In the genomic region with DNA sequence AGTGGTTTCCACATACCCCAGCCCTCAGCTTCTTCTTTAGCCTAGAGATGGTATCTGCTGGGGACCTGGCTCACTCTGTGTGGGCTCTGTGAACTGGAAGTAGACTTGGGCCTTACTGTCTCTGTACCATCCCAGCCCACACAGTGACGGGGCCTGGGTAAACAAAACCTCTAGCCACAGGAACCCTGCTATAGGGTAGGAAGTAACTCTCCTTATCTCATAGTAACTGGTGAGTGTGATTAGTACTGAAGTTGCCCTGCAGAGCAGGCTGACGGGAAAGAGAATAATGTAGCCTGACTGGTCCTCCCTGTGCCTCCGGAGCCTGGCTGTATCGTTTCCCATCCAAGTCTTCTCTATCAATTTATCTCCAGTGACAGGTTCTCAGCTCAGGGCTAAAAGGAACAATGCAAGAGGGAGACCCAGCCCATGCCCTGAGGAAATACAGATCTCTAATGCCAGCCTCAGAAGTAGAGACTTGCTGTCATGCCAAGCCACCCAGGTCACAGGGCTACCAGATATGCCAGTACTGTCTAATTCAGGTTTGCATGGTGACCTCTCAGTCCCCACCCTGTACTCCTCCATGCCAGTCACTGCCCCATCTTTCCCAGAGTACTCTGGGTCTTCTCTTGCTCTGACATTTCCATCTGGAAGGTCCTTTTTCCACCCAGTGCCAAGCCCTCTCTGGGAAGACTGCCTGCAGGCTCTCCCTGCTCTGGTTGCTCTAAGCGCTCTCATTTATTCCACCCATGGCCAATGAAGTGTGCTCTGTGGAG, we compare ENCODE assay signal across 11 mouse cellular contexts. TPM values are rescaled to one million over a fixed set of nuclear protein-coding genes. Genes with fewer than 3 reads are reported as not detected.
DNase-seq lines count a peak whose midpoint lies in the region; ATAC-seq and TF ChIP-seq lines count a peak whose summit lies in the region.
"Had no signal": no experiment of that assay in that cellular context is flagged by ENCODE, and none has a peak within 500 bp of the region (broad histone marks: within the 10 kb centered on the region; RNA-seq: fewer than 3 reads in every experiment).

No protein-coding gene starts in this region.

- H3K27ac ChIP-seq in gastrocnemius, adult 2 months = peak overlapping the region; percentile 56
- H3K27ac ChIP-seq in lung, embryonic 14.5 days (ENCODE audit: low read depth) = peak overlapping the region; percentile 13
- H3K27ac ChIP-seq in forebrain, embryonic 14.5 days (ENCODE audit: low read depth, low read length) = no peak overlapping the region
- H3K27ac ChIP-seq in thymus, adult 2 months (ENCODE audit: control insufficient read depth, insufficient read depth, low read length) = no peak overlapping the region
- H3K27ac ChIP-seq: forebrain, embryonic 13.5 days; midbrain, embryonic 13.5 days had no signal

- H3K27me3 ChIP-seq in lung, embryonic 14.5 days (ENCODE audit: insufficient read depth, low read length) = no peaks in the 10 kb centered on the region
- no peaks in the 10 kb centered on the region for H3K27me3 ChIP-seq in forebrain, embryonic 14.5 days (replicated peaks; ENCODE audit: control insufficient read depth, insufficient read depth, low read length)
- H3K27me3 ChIP-seq in thymus, adult 2 months (ENCODE audit: control insufficient read depth, insufficient read depth, low read length) = no peaks in the 10 kb centered on the region
- H3K27me3 ChIP-seq: forebrain, embryonic 13.5 days had no signal

- H3K4me1 ChIP-seq in lung, embryonic 14.5 days (ENCODE audit: insufficient read depth) = peaks cover 21% of the 10 kb centered on the region
- H3K4me1 ChIP-seq in forebrain, embryonic 14.5 days (ENCODE audit: control insufficient read depth, insufficient read depth, low read length) = no peaks in the 10 kb centered on the region
- H3K4me1 ChIP-seq in thymus, adult 2 months (replicated peaks; ENCODE audit: control insufficient read depth, insufficient read depth, low read length) = 0 out of 2 replicates have a peak, but pooled peaks cover 6% of the 10 kb centered on the region
- H3K4me1 ChIP-seq: forebrain, embryonic 13.5 days; midbrain, embryonic 13.5 days had no signal

- WGBS in lung, embryonic 14.5 days = 23% methylated on average over 5 of the region's 5 CpGs
- WGBS in forebrain, embryonic 14.5 days = 78% methylated on average over 5 of the region's 5 CpGs
- 45% methylated on average over 5 of the region's 5 CpGs for WGBS in thymus, adult 2 months

- no peak for TF ChIP-seq CTCF in gastrocnemius, adult 2 months (IDR thresholded peaks at IDR 0.05)
- no peak for TF ChIP-seq CTCF in lung, embryonic 14.5 days (IDR thresholded peaks at IDR 0.05; ENCODE audit: low read depth)
- TF ChIP-seq CTCF in thymus, adult 2 months (IDR thresholded peaks at IDR 0.05; ENCODE audit: borderline replicate concordance, control insufficient read depth, extremely low read depth, insufficient read depth, low read length, poor library complexity) = no peak

- peak; percentile 64; the same call in 1 of the 2 replicates for ATAC-seq in lung, embryonic 14.5 days (ENCODE audit: insufficient read depth)
- peak; percentile 56 for ATAC-seq in monocyte, adult 5-6 weeks (replicated peaks; ENCODE audit: insufficient number of reproducible peaks, low FRiP score, low TSS enrichment, poor library complexity, severe bottlenecking)
- no peak for ATAC-seq in forebrain, embryonic 14.5 days
- ATAC-seq: forebrain, embryonic 13.5 days; midbrain, embryonic 13.5 days had no signal

- no peak overlapping the region for H3K4me3 ChIP-seq in gastrocnemius, adult 2 months
- H3K4me3 ChIP-seq in lung, embryonic 14.5 days (ENCODE audit: low read depth, low read length) = no peak overlapping the region
- H3K4me3 ChIP-seq in forebrain, embryonic 14.5 days (ENCODE audit: low read depth, low read length) = no peak overlapping the region
- no peak overlapping the region for H3K4me3 ChIP-seq in thymus, adult 2 months (ENCODE audit: control insufficient read depth, insufficient read depth, low read length)
- H3K4me3 ChIP-seq: forebrain, embryonic 13.5 days; midbrain, embryonic 13.5 days had no signal

- no peak for TF ChIP-seq POLR2A in thymus, adult 2 months (IDR thresholded peaks at IDR 0.05; ENCODE audit: control insufficient read depth, extremely low read depth, insufficient read depth, low read length, poor library complexity)

- no peak overlapping the region for H3K9ac ChIP-seq in lung, embryonic 14.5 days
- H3K9ac ChIP-seq in forebrain, embryonic 14.5 days (ENCODE audit: low read length) = no peak overlapping the region
- H3K9ac ChIP-seq: forebrain, embryonic 13.5 days; midbrain, embryonic 13.5 days had no signal

- intact Hi-C loops in gastrocnemius, adult 2 months (cut with DNase I) = no loop called here

- DNase-seq in gastrocnemius, adult 2 months = no peak
- no peak for DNase-seq in gastrocnemius, adult 18-20 months (ENCODE audit: low spot score)
- DNase-seq in lung, embryonic 14.5 days = no peak
- DNase-seq in lung, postnatal 36 days = no peak
- peak; percentile 17 for DNase-seq in induced T-regulatory cell, adult 2 months (ENCODE audit: low read depth)
- no peak for DNase-seq in forebrain, embryonic 14.5 days (ENCODE audit: low spot score)
- no peak for DNase-seq in thymus, adult 2 months
- DNase-seq: kidney, postnatal 14 days had no signal

- no peaks in the 10 kb centered on the region for H3K9me3 ChIP-seq in lung, embryonic 14.5 days (ENCODE audit: low read depth, low read length)
- H3K9me3 ChIP-seq in forebrain, embryonic 14.5 days (replicated peaks; ENCODE audit: control insufficient read depth, low read length) = no peaks in the 10 kb centered on the region
- H3K9me3 ChIP-seq: forebrain, embryonic 13.5 days; midbrain, embryonic 13.5 days had no signal

- H3K36me3 ChIP-seq in lung, embryonic 14.5 days (ENCODE audit: insufficient read depth) = no peaks in the 10 kb centered on the region
- H3K36me3 ChIP-seq in forebrain, embryonic 14.5 days (ENCODE audit: control insufficient read depth, insufficient read depth, low read length) = no peaks in the 10 kb centered on the region
- no peaks in the 10 kb centered on the region for H3K36me3 ChIP-seq in thymus, adult 2 months (ENCODE audit: control insufficient read depth, insufficient read depth, low read length)
- H3K36me3 ChIP-seq: midbrain, embryonic 13.5 days had no signal

- 0 out of 2 replicates have a peak overlapping the region, but pooled peaks have one; percentile 12 for H3K4me2 ChIP-seq in lung, embryonic 14.5 days
- H3K4me2 ChIP-seq in forebrain, embryonic 14.5 days (ENCODE audit: low read length) = no peak overlapping the region
- H3K4me2 ChIP-seq: forebrain, embryonic 13.5 days; midbrain, embryonic 13.5 days had no signal

RNA-seq across cellular contexts. Expression of a gene that starts 29.5 kb away (rescaled TPM):
- total RNA-seq in gastrocnemius, adult 2 months (2021) = 10 to 100 TPM; 29.5 to 41.7 TPM
- total RNA-seq in gastrocnemius, adult 18-20 months (2021) = 10 to 100 TPM; 30.7 to 32.7 TPM
- polyA plus RNA-seq in lung, embryonic 14.5 days (2014; fragmentation: Nextera tagmentation; extraction: Ambion mirVana) = 3.4 and 3.5 TPM in 2 replicates
- total RNA-seq in monocyte, adult 5-6 weeks (2017) = 0.19 to 6.9 TPM (median 0.49 TPM) in 3 replicates
- polyA plus RNA-seq in forebrain, embryonic 14.5 days (2014; fragmentation: Nextera tagmentation; extraction: Ambion mirVana) = 0.08 TPM in 1 of 2 replicates, not detected in the other
- polyA plus RNA-seq in thymus, adult 2 months (2012; rRNA removed) = 4.3 and 5.3 TPM in 2 replicates
- polyA plus RNA-seq: forebrain, embryonic 13.5 days had no signal

RNA-seq across cellular contexts. Expression of a gene that starts 50.5 kb away (rescaled TPM):
- total RNA-seq in gastrocnemius, adult 2 months (2021) = 1 to 10 TPM; 3.7 to 7.1 TPM
- 1 to 10 TPM; 5.2 to 6.3 TPM for total RNA-seq in gastrocnemius, adult 18-20 months (2021)
- 23.6 and 23.8 TPM in 2 replicates for polyA plus RNA-seq in lung, embryonic 14.5 days (2014; fragmentation: Nextera tagmentation; extraction: Ambion mirVana)
- total RNA-seq in monocyte, adult 5-6 weeks (2017) = 36.7 to 58.4 TPM (median 47.7 TPM) in 3 replicates
- 27.9 and 40.2 TPM in 2 replicates for polyA plus RNA-seq in forebrain, embryonic 14.5 days (2014; fragmentation: Nextera tagmentation; extraction: Ambion mirVana)
- polyA plus RNA-seq in thymus, adult 2 months (2012; rRNA removed) = 14.3 and 15.8 TPM in 2 replicates

Comparison
In these comparisons a context has a peak if more than half of its experiments do, and no peak if none do; other contexts are left out.
1. H3K27ac ChIP-seq: peak in gastrocnemius, adult 2 months (single experiment) and lung, embryonic 14.5 days (single experiment); none in forebrain, embryonic 14.5 days (single experiment) and thymus, adult 2 months (single experiment).